Mouse (Mus musculus) telencephalon, adult 2 months (tissue): ENCODE data around the gene Gm10230.
"Not testable (repeated sequence)": the region's sequence is repeated elsewhere in the genome, so short reads cannot be mapped to it uniquely, and the experiment has no call there.

Source experiments
- DNase-seq: peaks from one replicate; pipeline ENCODE4 v3.0.0-alpha.2; 2011; ENCODE audit warnings: low read depth, low spot score

Gm10230 gene

GRCm38 (mm10) chrX:27494782-27495181 lies at the start of gene Gm10230:
Gene Gm10230, minus strand, starts transcription at chrX:27494882.
- not testable (repeated sequence) for DNase-seq
